Mouse (Mus musculus) forebrain, embryonic 10.5 days (tissue): ENCODE data around the gene Zfp64. TPM values are rescaled to one million over a fixed set of nuclear protein-coding genes. Genes with fewer than 3 reads are reported as not detected.

Experiments used
- DNase-seq: peaks from one replicate; pipeline ENCODE4 v3.0.0-alpha.2; 2017; ENCODE audit warnings: low spot score; ENCODE audit errors: extremely low spot score
- H3K27ac ChIP-seq: fragments of 300-500 bp; sonication (generic); 2 replicates; pipeline ENCODE4 v1.5.1; 2016; ENCODE audit warnings: mild to moderate bottlenecking
- H3K27me3 ChIP-seq: fragments of 300-500 bp; sonication (generic); 2 replicates; pipeline ENCODE4 v1.6.1; 2016; ENCODE audit warnings: mild to moderate bottlenecking; ENCODE audit not compliant: poor library complexity, severe bottlenecking
- H3K36me3 ChIP-seq: fragments of 300-500 bp; sonication (generic); replicated peaks from 2 replicates; pipeline ENCODE4 v1.6.1; 2016; ENCODE audit warnings: mild to moderate bottlenecking, moderate library complexity
- H3K4me1 ChIP-seq: fragments of 300-500 bp; sonication (generic); 2 replicates; pipeline ENCODE4 v1.6.1; 2016
- H3K4me3 ChIP-seq: fragments of 300-500 bp; sonication (generic); 2 replicates; pipeline ENCODE4 v1.5.1; 2016; ENCODE audit warnings: mild to moderate bottlenecking, moderate library complexity
- H3K9me3 ChIP-seq: fragments of 300-500 bp; sonication (generic); 2 replicates; pipeline ENCODE4 v1.6.1; 2016; ENCODE audit warnings: mild to moderate bottlenecking, moderate library complexity
- WGBS: fragments of 180-500 bp; shearing (Covaris S2); methylation state at CpG from one replicate; pipeline ENCODE4 v1.1.7; 2016; 5-methylcytosine and 5-hydroxymethylcytosine counted together
- polyA plus RNA-seq: library from polyadenylated mRNA; unstranded; fragments of >200 nt; fragmentation: Nextera tagmentation; extraction: Ambion mirVana; gene quantifications from 2 replicates; pipeline ENCODE4 v1.2.1, GENCODE M21; 2016

The Zfp64 gene
- polyA plus RNA-seq = 35.4 and 40.1 TPM in 2 replicates

- under 1% methylated on average over 52 of the region's 52 CpGs for WGBS
- Histone ChIP-seq H3K27ac (peak within 1 kb of the TSS; percentile 92), H3K36me3 (peaks cover 26% of the 10 kb centered on the region), H3K4me1 (peaks cover 25% of the 10 kb centered on the region), H3K9me3 (no peaks in the 10 kb centered on the region), H3K27me3 (no peaks in the 10 kb centered on the region), H3K4me3 (peak within 1 kb of the TSS; percentile 70)
- DNase-seq = peak; percentile 84
Observed at GRCm38 (mm10) chr2:168954835-168955716, at the start of gene Zfp64. TSS of gene Zfp64 (minus strand) at chr2:168955587.

GRCm38 (mm10) chr2:168992642-168993420 lies 37.4 kb upstream of the Zfp64 start:
- Histone ChIP-seq H3K36me3 (no peaks in the 10 kb centered on the region), H3K4me3 (no peak overlapping the region), H3K4me1 (peaks cover 18% of the 10 kb centered on the region), H3K27ac (no peak overlapping the region), H3K27me3 (no peaks in the 10 kb centered on the region), H3K9me3 (peaks cover 5% of the 10 kb centered on the region; the same call in 1 of the 2 replicates)
- 76% methylated on average over 22 of the region's 22 CpGs for WGBS
- peak; percentile 33 for DNase-seq

- H3K27me3 ChIP-seq = no peaks in the 10 kb centered on the region
- no peak for DNase-seq
- 75% methylated on average over 4 of the region's 4 CpGs for WGBS
Observed at GRCm38 (mm10) chr2:168990957-168991356, 35.6 kb upstream of the Zfp64 start.

GRCm38 (mm10) chr2:168990061-168990753 lies 34.8 kb upstream of the Zfp64 start:
- WGBS = 64% methylated on average over 13 of the region's 13 CpGs
- no peak for DNase-seq
- Histone ChIP-seq H3K4me1 (peaks cover 18% of the 10 kb centered on the region), H3K36me3 (0 out of 2 replicates have a peak, but pooled peaks cover 2% of the 10 kb centered on the region), H3K9me3 (peaks cover 5% of the 10 kb centered on the region; the same call in 1 of the 2 replicates), H3K27ac (peak overlapping the region; percentile 80; the same call in 1 of the 2 replicates), H3K4me3 (no peak overlapping the region), H3K27me3 (no peaks in the 10 kb centered on the region)

More at GRCm38 (mm10) chr2:168990957-168991356, 35.6 kb upstream of the Zfp64 start:
- H3K9me3 ChIP-seq = peaks cover 5% of the 10 kb centered on the region; the same call in 1 of the 2 replicates
- H3K4me3 ChIP-seq = no peak overlapping the region
- H3K36me3 ChIP-seq = no peaks in the 10 kb centered on the region
- peak overlapping the region; percentile 80 for H3K27ac ChIP-seq
- peaks cover 18% of the 10 kb centered on the region for H3K4me1 ChIP-seq

GRCm38 (mm10) chr2:168988056-168988455 lies 32.7 kb upstream of the Zfp64 start:
- DNase-seq = no peak
- H3K4me3 ChIP-seq = no peak overlapping the region
- no peak overlapping the region for H3K27ac ChIP-seq
- 0 out of 2 replicates have a peak, but pooled peaks cover 2% of the 10 kb centered on the region for H3K36me3 ChIP-seq
- peaks cover 18% of the 10 kb centered on the region for H3K4me1 ChIP-seq
- H3K9me3 ChIP-seq = no peaks in the 10 kb centered on the region
- WGBS = 100% methylated on average over 1 of the region's 1 CpGs
- H3K27me3 ChIP-seq = no peaks in the 10 kb centered on the region

GRCm38 (mm10) chr2:168987421-168987820 lies 32.0 kb upstream of the Zfp64 start:
- WGBS = 82% methylated on average over 13 of the region's 13 CpGs
- no peak overlapping the region for H3K4me3 ChIP-seq
- H3K27ac ChIP-seq = no peak overlapping the region
- H3K36me3 ChIP-seq = 0 out of 2 replicates have a peak, but pooled peaks cover 2% of the 10 kb centered on the region
- DNase-seq = no peak
- no peaks in the 10 kb centered on the region for H3K9me3 ChIP-seq
- H3K4me1 ChIP-seq = peaks cover 18% of the 10 kb centered on the region
- H3K27me3 ChIP-seq = no peaks in the 10 kb centered on the region

GRCm38 (mm10) chr2:168981951-168982350 lies 26.6 kb upstream of the Zfp64 start:
- DNase-seq = no peak
- no peak overlapping the region for H3K4me3 ChIP-seq
- peaks cover 12% of the 10 kb centered on the region; the same call in 1 of the 2 replicates for H3K4me1 ChIP-seq
- WGBS = 94% methylated on average over 7 of the region's 7 CpGs
- no peaks in the 10 kb centered on the region for H3K27me3 ChIP-seq
- H3K9me3 ChIP-seq = no peaks in the 10 kb centered on the region
- H3K27ac ChIP-seq = no peak overlapping the region
- 0 out of 2 replicates have a peak, but pooled peaks cover 2% of the 10 kb centered on the region for H3K36me3 ChIP-seq

- no peak for DNase-seq
- no peaks in the 10 kb centered on the region for H3K9me3 ChIP-seq
- peak overlapping the region; percentile 35 for H3K4me3 ChIP-seq
- 68% methylated on average over 12 of the region's 12 CpGs for WGBS
- H3K27me3 ChIP-seq = no peaks in the 10 kb centered on the region
- H3K36me3 ChIP-seq = 0 out of 2 replicates have a peak, but pooled peaks cover 2% of the 10 kb centered on the region
- no peak overlapping the region for H3K27ac ChIP-seq
- H3K4me1 ChIP-seq = peaks cover 12% of the 10 kb centered on the region; the same call in 1 of the 2 replicates
Observed at GRCm38 (mm10) chr2:168981448-168981847, 26.1 kb upstream of the Zfp64 start.

GRCm38 (mm10) chr2:168980859-168981258 lies 25.5 kb upstream of the Zfp64 start:
- H3K36me3 ChIP-seq = 0 out of 2 replicates have a peak, but pooled peaks cover 2% of the 10 kb centered on the region
- peak overlapping the region; percentile 35 for H3K4me3 ChIP-seq
- WGBS = 52% methylated on average over 6 of the region's 6 CpGs
- no peaks in the 10 kb centered on the region for H3K27me3 ChIP-seq
- peaks cover 12% of the 10 kb centered on the region; the same call in 1 of the 2 replicates for H3K4me1 ChIP-seq
- peak; percentile 49 for DNase-seq
- H3K27ac ChIP-seq = no peak overlapping the region
- no peaks in the 10 kb centered on the region for H3K9me3 ChIP-seq

- peaks cover 12% of the 10 kb centered on the region; the same call in 1 of the 2 replicates for H3K4me1 ChIP-seq
- no peak for DNase-seq
- H3K27me3 ChIP-seq = no peaks in the 10 kb centered on the region
- 50% methylated on average over 11 of the region's 11 CpGs for WGBS
- H3K27ac ChIP-seq = no peak overlapping the region
- H3K4me3 ChIP-seq = no peak overlapping the region
- H3K9me3 ChIP-seq = no peaks in the 10 kb centered on the region
- H3K36me3 ChIP-seq = no peaks in the 10 kb centered on the region
Observed at GRCm38 (mm10) chr2:168979742-168980141, 24.4 kb upstream of the Zfp64 start.

- H3K9me3 ChIP-seq = no peaks in the 10 kb centered on the region
- no peak for DNase-seq
- peaks cover 12% of the 10 kb centered on the region; the same call in 1 of the 2 replicates for H3K4me1 ChIP-seq
- no peak overlapping the region for H3K4me3 ChIP-seq
- H3K27ac ChIP-seq = no peak overlapping the region
- no peaks in the 10 kb centered on the region for H3K27me3 ChIP-seq
- H3K36me3 ChIP-seq = no peaks in the 10 kb centered on the region
- 65% methylated on average over 9 of the region's 9 CpGs for WGBS
Observed at GRCm38 (mm10) chr2:168978031-168978430, 22.6 kb upstream of the Zfp64 start.

GRCm38 (mm10) chr2:168970131-168970530 lies 14.7 kb upstream of the Zfp64 start:
- Histone ChIP-seq H3K27ac (no peak overlapping the region), H3K9me3 (peaks cover 8% of the 10 kb centered on the region; the same call in 1 of the 2 replicates), H3K4me1 (no peaks in the 10 kb centered on the region), H3K36me3 (no peaks in the 10 kb centered on the region), H3K27me3 (no peaks in the 10 kb centered on the region), H3K4me3 (no peak overlapping the region)
- WGBS = 95% methylated on average over 20 of the region's 20 CpGs
- DNase-seq = no peak
